Mouse (Mus musculus) lung, embryonic 14.5 days (tissue): Measurements from ENCODE around the gene Tspan4. TPM values are rescaled to one million over a fixed set of nuclear protein-coding genes. Genes with fewer than 3 reads are reported as not detected.

ENCODE experiments used
- ATAC-seq: fragments of 200-750 bp; cut with Nextera tagmentation; 2 replicates; pipeline ENCODE4 v1.8.0; 2017; ENCODE audit warnings: mild to moderate bottlenecking, moderate TSS enrichment, moderate library complexity; ENCODE audit not compliant: insufficient read depth
- DNase-seq: peaks from one replicate; pipeline ENCODE4 v3.0.0-alpha.2; 2015
- H3K27ac ChIP-seq: fragments of 300-500 bp; sonication (generic); 2 replicates; pipeline ENCODE4 v1.5.1; 2014; ENCODE audit warnings: low read depth, mild to moderate bottlenecking, moderate library complexity
- H3K27me3 ChIP-seq: fragments of 300-500 bp; sonication (generic); 2 replicates; pipeline ENCODE4 v1.6.1; 2014; ENCODE audit warnings: low read length, control low read depth; ENCODE audit not compliant: insufficient read depth
- H3K36me3 ChIP-seq: fragments of 300-500 bp; sonication (generic); 2 replicates; pipeline ENCODE4 v1.6.1; 2014; ENCODE audit warnings: control low read depth; ENCODE audit not compliant: insufficient read depth
- H3K4me1 ChIP-seq: fragments of 300-500 bp; sonication (generic); 2 replicates; pipeline ENCODE4 v1.6.1; 2014; ENCODE audit warnings: antibody characterized with exemption, control low read depth; ENCODE audit not compliant: insufficient read depth
- H3K4me2 ChIP-seq: fragments of 300-500 bp; sonication (generic); 2 replicates; pipeline ENCODE4 v1.6.1; 2014; ENCODE audit warnings: mild to moderate bottlenecking
- H3K4me3 ChIP-seq: fragments of 300-500 bp; sonication (generic); 2 replicates; pipeline ENCODE4 v1.5.1; 2014; ENCODE audit warnings: low read depth, low read length
- H3K9ac ChIP-seq: fragments of 300-500 bp; sonication (generic); 2 replicates; pipeline ENCODE4 v1.6.1; 2014
- H3K9me3 ChIP-seq: fragments of 300-500 bp; sonication (generic); 2 replicates; pipeline ENCODE4 v1.6.1; 2016; ENCODE audit warnings: low read depth, low read length, control low read depth
- CTCF ChIP-seq: IDR thresholded peaks from 2 replicates; pipeline ENCODE4 v1.5.1; 2016; ENCODE audit warnings: antibody characterized with exemption, low read depth
- WGBS: fragments of 180-500 bp; shearing (Covaris S2); extraction: QIAGEN DNeasy Blood & Tissue Kit; methylation state at CpG from one replicate; pipeline ENCODE4 v1.1.7; 2014; 5-methylcytosine and 5-hydroxymethylcytosine counted together
- polyA plus RNA-seq: library from polyadenylated mRNA; unstranded; fragments of >200 nt; fragmentation: Nextera tagmentation; extraction: Ambion mirVana; gene quantifications from 2 replicates; pipeline ENCODE4 v1.2.1, GENCODE M21; 2014

Tspan4 gene
- polyA plus RNA-seq, 1 experiment from 2014 or later: 100.0 TPM

GRCm38 (mm10) chr7:141470637-141470944, 4.4 kb upstream of the Tspan4 start:
- 88% methylated on average over 10 of the region's 10 CpGs for WGBS
- DNase-seq (no peak), ATAC-seq (no peak)
- Histone ChIP-seq H3K4me3 (no peak overlapping the region), H3K9ac (no peak overlapping the region), H3K9me3 (no peaks in the 10 kb centered on the region), H3K27ac (no peak overlapping the region), H3K36me3 (peaks cover 39% of the 10 kb centered on the region), H3K4me1 (peaks cover 30% of the 10 kb centered on the region), H3K4me2 (no peak overlapping the region), H3K27me3 (peaks cover 9% of the 10 kb centered on the region; the same call in 1 of the 2 replicates)
- no peak for TF ChIP-seq CTCF

- Histone ChIP-seq H3K9me3 (no peaks in the 10 kb centered on the region), H3K36me3 (peaks cover 39% of the 10 kb centered on the region), H3K4me2 (no peak overlapping the region), H3K9ac (no peak overlapping the region), H3K4me3 (no peak overlapping the region), H3K27me3 (0 out of 2 replicates have a peak, but pooled peaks cover 4% of the 10 kb centered on the region), H3K27ac (no peak overlapping the region), H3K4me1 (peaks cover 30% of the 10 kb centered on the region)
- no peak for TF ChIP-seq CTCF
- DNase-seq: no peak
- no peak for ATAC-seq
- 85% methylated on average over 1 of the region's 1 CpGs for WGBS
Measured at GRCm38 (mm10) chr7:141471236-141471635, 3.8 kb upstream of the Tspan4 start.

- ATAC-seq (no peak), DNase-seq (no peak)
- Histone ChIP-seq H3K4me1 (peaks cover 28% of the 10 kb centered on the region), H3K36me3 (peaks cover 39% of the 10 kb centered on the region), H3K9me3 (no peaks in the 10 kb centered on the region), H3K27me3 (no peaks in the 10 kb centered on the region), H3K27ac (no peak overlapping the region), H3K4me3 (no peak overlapping the region), H3K4me2 (no peak overlapping the region), H3K9ac (no peak overlapping the region)
- no peak for TF ChIP-seq CTCF
- WGBS: 73% methylated on average over 6 of the region's 6 CpGs
Measured at GRCm38 (mm10) chr7:141472226-141472625, 2.8 kb upstream of the Tspan4 start.

GRCm38 (mm10) chr7:141472763-141473162, 2.3 kb upstream of the Tspan4 start:
- Histone ChIP-seq H3K9me3 (no peaks in the 10 kb centered on the region), H3K4me2 (no peak overlapping the region), H3K27me3 (no peaks in the 10 kb centered on the region), H3K36me3 (peaks cover 39% of the 10 kb centered on the region), H3K27ac (no peak overlapping the region), H3K9ac (no peak overlapping the region), H3K4me3 (no peak overlapping the region), H3K4me1 (peaks cover 34% of the 10 kb centered on the region)
- ATAC-seq: no peak
- WGBS: 74% methylated on average over 6 of the region's 6 CpGs
- TF ChIP-seq CTCF: no peak
- no peak for DNase-seq

DNA sequence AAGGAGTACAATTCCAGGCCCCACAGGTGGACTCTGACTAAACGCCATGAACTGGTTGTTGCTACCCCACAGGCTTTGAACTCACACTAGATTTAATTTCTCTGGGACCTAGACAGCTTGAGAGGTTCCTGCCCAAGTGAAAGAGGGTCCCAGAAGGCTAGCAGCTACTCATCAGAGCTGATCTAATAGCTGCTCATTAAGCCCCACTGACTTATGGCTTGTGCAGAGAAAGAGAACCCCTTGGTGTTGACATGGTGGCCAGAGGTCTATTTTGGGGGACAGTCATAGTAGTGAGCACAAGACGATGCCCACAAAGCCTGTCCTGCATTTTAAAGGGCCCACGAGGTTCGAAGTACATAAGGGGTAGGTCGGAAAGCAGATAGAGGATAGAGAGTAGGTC, 880 bp upstream of the Tspan4 start:
- 7% methylated on average over 5 of the region's 5 CpGs for WGBS

DNA sequence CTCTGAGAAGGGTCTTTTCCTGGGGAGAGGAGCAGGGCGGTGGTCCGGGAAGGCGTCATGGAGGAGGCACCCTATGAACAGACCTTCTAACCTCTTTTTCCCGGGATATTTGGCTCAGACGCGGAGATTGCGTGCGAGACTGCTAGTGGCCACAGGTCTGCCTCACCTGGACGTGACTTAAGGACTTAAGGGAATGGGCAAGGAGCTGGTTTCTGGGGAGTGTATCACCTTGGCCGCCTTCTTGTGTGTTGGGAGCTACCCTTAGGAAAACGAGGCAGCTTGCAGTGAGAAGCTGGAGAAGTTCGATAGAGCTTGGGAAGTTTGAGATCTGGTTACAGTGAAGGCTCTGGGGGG, 742 bp downstream of the Tspan4 start:
- H3K4me3 ChIP-seq: peak overlapping the region; percentile 81
- no peaks in the 10 kb centered on the region for H3K9me3 ChIP-seq
- WGBS: 0% methylated on average over 12 of the region's 12 CpGs
- peak overlapping the region; percentile 75 for H3K9ac ChIP-seq
- TF ChIP-seq CTCF: no peak
- H3K36me3 ChIP-seq: peaks cover 20% of the 10 kb centered on the region
- peak; percentile 47 for DNase-seq
- peak overlapping the region; percentile 98 for H3K27ac ChIP-seq
- H3K27me3 ChIP-seq: no peaks in the 10 kb centered on the region
- peaks cover 25% of the 10 kb centered on the region for H3K4me1 ChIP-seq
- peak overlapping the region; percentile 86 for H3K4me2 ChIP-seq
- no peak for ATAC-seq

More for the DNA sequence above, 880 bp upstream of the Tspan4 start:
- H3K27me3 ChIP-seq: no peaks in the 10 kb centered on the region
- TF ChIP-seq CTCF: no peak
- no peaks in the 10 kb centered on the region for H3K9me3 ChIP-seq
- no peak overlapping the region for H3K27ac ChIP-seq
- ATAC-seq (no peak), DNase-seq (no peak)
- H3K4me3 ChIP-seq: peak overlapping the region; percentile 81
- peaks cover 30% of the 10 kb centered on the region for H3K4me1 ChIP-seq
- H3K4me2 ChIP-seq: peak overlapping the region; percentile 86
- H3K9ac ChIP-seq: peak overlapping the region; percentile 75
- peaks cover 36% of the 10 kb centered on the region for H3K36me3 ChIP-seq

- peak overlapping the region; percentile 98 for H3K27ac ChIP-seq
- H3K4me1 ChIP-seq: peaks cover 31% of the 10 kb centered on the region
- DNase-seq: peak; percentile 90
- peak; percentile 67 for TF ChIP-seq CTCF
- ATAC-seq: peak; percentile 85
- peak overlapping the region; percentile 86 for H3K4me2 ChIP-seq
- WGBS: 0% methylated on average over 14 of the region's 17 CpGs
- H3K9ac ChIP-seq: peak overlapping the region; percentile 75
- no peaks in the 10 kb centered on the region for H3K27me3 ChIP-seq
- H3K36me3 ChIP-seq: peaks cover 14% of the 10 kb centered on the region
- H3K9me3 ChIP-seq: no peaks in the 10 kb centered on the region
- H3K4me3 ChIP-seq: peak overlapping the region; percentile 81
Measured at GRCm38 (mm10) chr7:141476226-141476980, 1.4 kb downstream of the Tspan4 start.
